Mouse (Mus musculus): ENCODE results near the gene Ccnd3. TPM values are rescaled to one million over a fixed set of nuclear protein-coding genes. Genes with fewer than 3 reads are reported as not detected.

Ccnd3 gene
- polyA plus RNA-seq, 1 experiment: 181 TPM

- Histone ChIP-seq H3K36me3 (ENCODE audit: control insufficient read depth, insufficient read depth, low read length, poor library complexity, severe bottlenecking) (0 out of 2 replicates have a peak, but pooled peaks cover 2% of the 10 kb centered on the region), H3K4me3 (ENCODE audit: low read depth, low read length) (peak overlapping the region; percentile 87), H3K27me3 (ENCODE audit: control insufficient read depth, insufficient read depth, low read length, poor library complexity, severe bottlenecking) (no peaks in the 10 kb centered on the region), H3K9me3 (replicated peaks; ENCODE audit: control insufficient read depth, insufficient read depth, low read length, poor library complexity, severe bottlenecking) (no peaks in the 10 kb centered on the region), H3K4me1 (ENCODE audit: control insufficient read depth, insufficient read depth, low read length) (no peaks in the 10 kb centered on the region), H3K27ac (ENCODE audit: insufficient read depth, low read length) (peak overlapping the region; percentile 77), H3K9ac (ENCODE audit: low read depth, poor library complexity, severe bottlenecking) (peak overlapping the region; percentile 56)
- TF ChIP-seq EP300 (IDR thresholded peaks at IDR 0.05; ENCODE audit: insufficient read depth, low read depth, low read length) (no peak), POLR2A (IDR thresholded peaks at IDR 0.05; ENCODE audit: insufficient read depth, low read length) (no peak), CTCF (IDR thresholded peaks at IDR 0.05; ENCODE audit: low read depth, low read length) (no peak)
Measured at GRCm38 (mm10) chr17:47628851-47629676, 124.2 kb downstream of the Ccnd3 start.

- H3K9ac ChIP-seq (ENCODE audit: low read depth, poor library complexity, severe bottlenecking): peak overlapping the region; percentile 56
- 0 out of 2 replicates have a peak, but pooled peaks cover 2% of the 10 kb centered on the region for H3K36me3 ChIP-seq (ENCODE audit: control insufficient read depth, insufficient read depth, low read length, poor library complexity, severe bottlenecking)
- peak overlapping the region; percentile 34 for H3K27ac ChIP-seq (ENCODE audit: insufficient read depth, low read length)
Measured at GRCm38 (mm10) chr17:47629717-47630677, 125.1 kb downstream of the Ccnd3 start.

GRCm38 (mm10) chr17:47630678-47631065 is 125.8 kb downstream of the Ccnd3 start, which contains the start of gene Usp49:
Gene Usp49 (plus strand): TSS chr17:47630690.
- Histone ChIP-seq H3K9ac (ENCODE audit: low read depth, poor library complexity, severe bottlenecking) (peak within 1 kb of the TSS; percentile 56), H3K36me3 (ENCODE audit: control insufficient read depth, insufficient read depth, low read length, poor library complexity, severe bottlenecking) (peaks cover 2% of the 10 kb centered on the region; the same call in 1 of the 2 replicates), H3K27me3 (ENCODE audit: control insufficient read depth, insufficient read depth, low read length, poor library complexity, severe bottlenecking) (no peaks in the 10 kb centered on the region), H3K27ac (ENCODE audit: insufficient read depth, low read length) (peak within 1 kb of the TSS; percentile 34), H3K9me3 (replicated peaks; ENCODE audit: control insufficient read depth, insufficient read depth, low read length, poor library complexity, severe bottlenecking) (no peaks in the 10 kb centered on the region), H3K4me1 (ENCODE audit: control insufficient read depth, insufficient read depth, low read length) (no peaks in the 10 kb centered on the region), H3K4me3 (ENCODE audit: low read depth, low read length) (peak within 1 kb of the TSS; percentile 81)
- TF ChIP-seq CTCF (IDR thresholded peaks at IDR 0.05; ENCODE audit: low read depth, low read length) (no peak), EP300 (IDR thresholded peaks at IDR 0.05; ENCODE audit: insufficient read depth, low read depth, low read length) (no peak), POLR2A (IDR thresholded peaks at IDR 0.05; ENCODE audit: insufficient read depth, low read length) (no peak)

More at GRCm38 (mm10) chr17:47629717-47630677, 125.1 kb downstream of the Ccnd3 start:
- H3K27me3 ChIP-seq (ENCODE audit: control insufficient read depth, insufficient read depth, low read length, poor library complexity, severe bottlenecking): no peaks in the 10 kb centered on the region
- TF ChIP-seq CTCF (IDR thresholded peaks at IDR 0.05; ENCODE audit: low read depth, low read length) (no peak), EP300 (IDR thresholded peaks at IDR 0.05; ENCODE audit: insufficient read depth, low read depth, low read length) (no peak)
- H3K4me1 ChIP-seq (ENCODE audit: control insufficient read depth, insufficient read depth, low read length): no peaks in the 10 kb centered on the region
- H3K4me3 ChIP-seq (ENCODE audit: low read depth, low read length): peak overlapping the region; percentile 81
- H3K9me3 ChIP-seq (replicated peaks; ENCODE audit: control insufficient read depth, insufficient read depth, low read length, poor library complexity, severe bottlenecking): no peaks in the 10 kb centered on the region

GRCm38 (mm10) chr17:47632181-47632840 is 127.5 kb downstream of the Ccnd3 start:
- TF ChIP-seq POLR2A (IDR thresholded peaks at IDR 0.05; ENCODE audit: insufficient read depth, low read length): no peak
- no peak for TF ChIP-seq CTCF (IDR thresholded peaks at IDR 0.05; ENCODE audit: low read depth, low read length)
- TF ChIP-seq EP300 (IDR thresholded peaks at IDR 0.05; ENCODE audit: insufficient read depth, low read depth, low read length): no peak
- no peak overlapping the region for H3K9ac ChIP-seq (ENCODE audit: low read depth, poor library complexity, severe bottlenecking)
- H3K36me3 ChIP-seq (ENCODE audit: control insufficient read depth, insufficient read depth, low read length, poor library complexity, severe bottlenecking): no peaks in the 10 kb centered on the region; the same call in 1 of the 2 replicates
- H3K9me3 ChIP-seq (replicated peaks; ENCODE audit: control insufficient read depth, insufficient read depth, low read length, poor library complexity, severe bottlenecking): no peaks in the 10 kb centered on the region
- no peak overlapping the region for H3K27ac ChIP-seq (ENCODE audit: insufficient read depth, low read length)
- H3K4me1 ChIP-seq (ENCODE audit: control insufficient read depth, insufficient read depth, low read length): no peaks in the 10 kb centered on the region
- H3K27me3 ChIP-seq (ENCODE audit: control insufficient read depth, insufficient read depth, low read length, poor library complexity, severe bottlenecking): no peaks in the 10 kb centered on the region
- no peak overlapping the region for H3K4me3 ChIP-seq (ENCODE audit: low read depth, low read length)

GRCm38 (mm10) chr17:47633999-47634770 is 129.3 kb downstream of the Ccnd3 start:
- TF ChIP-seq POLR2A (IDR thresholded peaks at IDR 0.05; ENCODE audit: insufficient read depth, low read length) (no peak), EP300 (IDR thresholded peaks at IDR 0.05; ENCODE audit: insufficient read depth, low read depth, low read length) (no peak), CTCF (IDR thresholded peaks at IDR 0.05; ENCODE audit: low read depth, low read length) (no peak)
- Histone ChIP-seq H3K36me3 (ENCODE audit: control insufficient read depth, insufficient read depth, low read length, poor library complexity, severe bottlenecking) (no peaks in the 10 kb centered on the region; the same call in 1 of the 2 replicates), H3K27me3 (ENCODE audit: control insufficient read depth, insufficient read depth, low read length, poor library complexity, severe bottlenecking) (no peaks in the 10 kb centered on the region), H3K9me3 (replicated peaks; ENCODE audit: control insufficient read depth, insufficient read depth, low read length, poor library complexity, severe bottlenecking) (no peaks in the 10 kb centered on the region), H3K4me1 (ENCODE audit: control insufficient read depth, insufficient read depth, low read length) (no peaks in the 10 kb centered on the region), H3K9ac (ENCODE audit: low read depth, poor library complexity, severe bottlenecking) (no peak overlapping the region), H3K4me3 (ENCODE audit: low read depth, low read length) (no peak overlapping the region), H3K27ac (ENCODE audit: insufficient read depth, low read length) (no peak overlapping the region)
